Mouse (Mus musculus) heart, postnatal 10 days (tissue): ENCODE results near the gene Sh3bp5. TPM values are rescaled to one million over a fixed set of nuclear protein-coding genes. Genes with fewer than 3 reads are reported as not detected.

ENCODE experiments used
- DNase-seq, 2 experiments: peaks; one replicate each; pipeline ENCODE4 v3.0.0; 2021
- intact Hi-C: fragments of 180-260 bp; cut with DNase I; formaldehyde crosslinking; loops from one replicate; pipeline ENCODE4 v1.15.1; 2025
- total RNA-seq, 2 experiments: library from RNA; stranded (reverse); gene quantifications; 2 replicates each; pipeline ENCODE4 v1.2.3; 2021

Gene Sh3bp5
- total RNA-seq, 2 experiments from 2014 or later, result 59.7 to 65.1 TPM

GRCm38 (mm10) chr14:31396428-31396827, 39.5 kb downstream of the Sh3bp5 start:
- no peak for DNase-seq
- intact Hi-C loops, result no loop called here

- intact Hi-C loops, result no loop called here
- DNase-seq, result peak in 1 of 2 experiments; percentile 15
Observed at GRCm38 (mm10) chr14:31395629-31396199, 40.2 kb downstream of the Sh3bp5 start.

GRCm38 (mm10) chr14:31394822-31395532, 40.9 kb downstream of the Sh3bp5 start:
- no peak for DNase-seq
- intact Hi-C loops, result no loop called here

- intact Hi-C loops, result no loop called here
- no peak for DNase-seq
Observed at GRCm38 (mm10) chr14:31393936-31394630, 41.8 kb downstream of the Sh3bp5 start.

- DNase-seq, result no peak
- intact Hi-C loops, result no loop called here
Observed at GRCm38 (mm10) chr14:31393546-31393890, 42.4 kb downstream of the Sh3bp5 start.

GRCm38 (mm10) chr14:31392873-31393545, 42.9 kb downstream of the Sh3bp5 start:
- intact Hi-C loops, result no loop called here
- no peak for DNase-seq

- intact Hi-C loops, result no loop called here
- DNase-seq, result no peak
Observed at GRCm38 (mm10) chr14:31392300-31392699, 43.6 kb downstream of the Sh3bp5 start.

GRCm38 (mm10) chr14:31389421-31390147, 46.3 kb downstream of the Sh3bp5 start:
- intact Hi-C loops, result no loop called here

GRCm38 (mm10) chr14:31388086-31388872, 47.6 kb downstream of the Sh3bp5 start:
- intact Hi-C loops, result no loop called here
- no peak for DNase-seq

More at GRCm38 (mm10) chr14:31389421-31390147, 46.3 kb downstream of the Sh3bp5 start:
- no peak for DNase-seq

GRCm38 (mm10) chr14:31387301-31387981, 48.4 kb downstream of the Sh3bp5 start:
- intact Hi-C loops, result no loop called here
- peak; percentile 70 to 73 for DNase-seq

- peak; percentile 93 for DNase-seq
- intact Hi-C loops, result loop anchor here (1.0 kb wide), 2 partner anchors 50 to 86 kb away; partner anchors contain the start of gene Sh3bp5
Observed at GRCm38 (mm10) chr14:31385977-31386697, 49.7 kb downstream of the Sh3bp5 start.

GRCm38 (mm10) chr14:31385406-31385805, 50.5 kb downstream of the Sh3bp5 start:
- no peak for DNase-seq
- intact Hi-C loops, result loop anchor here (1.0 kb wide), 1 partner anchor 87 kb away; no protein-coding TSS in a partner anchor

- peak; percentile 75 to 77 for DNase-seq
- intact Hi-C loops, result loop anchor here (1.0 kb wide), 1 partner anchor 88 kb away; no protein-coding TSS in a partner anchor
Observed at GRCm38 (mm10) chr14:31384366-31385323, 51.2 kb downstream of the Sh3bp5 start.

- no peak for DNase-seq
- intact Hi-C loops, result no loop called here
Observed at GRCm38 (mm10) chr14:31383470-31384050, 52.3 kb downstream of the Sh3bp5 start.

- no peak for DNase-seq
Observed at GRCm38 (mm10) chr14:31382276-31382675, 53.6 kb downstream of the Sh3bp5 start.

GRCm38 (mm10) chr14:31376331-31376730, 59.5 kb downstream of the Sh3bp5 start:
- no peak for DNase-seq
- intact Hi-C loops, result no loop called here

More at GRCm38 (mm10) chr14:31382276-31382675, 53.6 kb downstream of the Sh3bp5 start:
- intact Hi-C loops, result no loop called here

- intact Hi-C loops, result no loop called here
- DNase-seq, result no peak
Observed at GRCm38 (mm10) chr14:31374390-31374789, 61.5 kb downstream of the Sh3bp5 start.
